Mouse (Mus musculus) inflammation-experienced regulatory T-cells, adult 6 months (primary cell): Measurements from ENCODE around the gene Art1. TPM values are rescaled to one million over a fixed set of nuclear protein-coding genes. Genes with fewer than 3 reads are reported as not detected.
A peak's percentile ranks its signal among the peaks of the same experiment; 100 is the strongest.

Experiments used
- ATAC-seq: one replicate; pipeline ENCODE4 v1.8.0; 2017
- polyA plus RNA-seq, 3 experiments: library from polyadenylated mRNA; unstranded; fragments of 100-300 nt; shearing (Covaris generic); gene quantifications; one replicate each; pipeline ENCODE4 v1.2.1; 2017

Gene Art1
- polyA plus RNA-seq = not detected

DNA sequence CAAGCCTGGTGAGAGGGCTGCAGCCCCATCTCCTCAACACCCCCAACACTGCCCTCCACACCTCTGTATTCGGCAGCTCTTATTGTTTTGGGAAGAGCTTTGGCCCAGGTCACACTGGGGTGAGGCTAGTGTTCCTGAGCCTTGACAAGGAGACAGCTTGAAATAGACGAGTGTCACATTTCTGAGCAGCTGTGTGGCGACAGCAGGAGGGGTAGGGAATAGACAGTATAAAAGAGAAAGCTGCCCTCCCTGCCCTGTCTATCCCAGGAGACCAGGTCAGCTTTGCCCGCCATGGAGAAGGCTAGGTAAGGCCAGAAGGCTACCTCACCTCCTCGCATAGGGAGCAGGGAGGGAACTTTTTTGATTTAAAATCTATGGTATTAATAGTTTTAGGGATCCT is at the start of gene Art1:
Art1 (plus strand) TSS at position 257 of the 400 bp plus-strand sequence.
- ATAC-seq = no peak

DNA sequence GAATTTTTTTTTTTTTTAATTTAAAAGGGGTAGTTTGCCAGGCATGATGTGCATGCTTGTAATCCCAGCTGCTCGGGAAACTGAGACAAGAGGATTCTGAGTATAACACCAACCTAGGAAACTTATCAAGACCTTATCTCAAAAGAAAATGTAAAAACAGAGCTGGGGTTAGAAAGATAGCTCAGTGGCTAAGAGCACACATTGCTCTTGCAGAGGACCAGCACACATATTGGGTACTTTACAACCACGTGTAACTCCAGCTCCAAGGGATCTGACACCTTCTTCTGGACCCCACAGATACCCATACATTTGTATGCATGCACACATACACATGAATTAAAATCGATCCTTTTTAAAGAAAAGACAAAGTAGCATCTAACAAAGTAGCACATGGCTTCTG is 40.2 kb upstream of the Art1 start:
- ATAC-seq = no peak

DNA sequence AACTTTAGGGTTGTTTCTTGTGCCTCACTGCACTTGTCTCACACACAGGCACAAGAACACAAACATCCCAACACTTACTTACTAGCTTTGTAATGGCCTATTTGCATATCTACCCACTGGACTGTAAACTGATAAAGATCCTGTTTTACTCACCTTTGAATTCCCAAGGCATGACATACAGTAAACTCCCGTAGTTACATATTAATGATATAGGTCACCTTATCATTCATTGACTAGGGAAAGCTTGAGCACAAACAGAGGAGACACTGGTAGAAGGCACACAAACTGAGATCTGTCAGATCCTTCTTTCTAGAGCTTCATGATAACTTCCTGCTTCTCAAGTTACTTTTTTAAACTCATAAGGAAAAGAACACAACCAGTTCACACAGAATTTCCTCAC is 39.3 kb upstream of the Art1 start:
- ATAC-seq = no peak

DNA sequence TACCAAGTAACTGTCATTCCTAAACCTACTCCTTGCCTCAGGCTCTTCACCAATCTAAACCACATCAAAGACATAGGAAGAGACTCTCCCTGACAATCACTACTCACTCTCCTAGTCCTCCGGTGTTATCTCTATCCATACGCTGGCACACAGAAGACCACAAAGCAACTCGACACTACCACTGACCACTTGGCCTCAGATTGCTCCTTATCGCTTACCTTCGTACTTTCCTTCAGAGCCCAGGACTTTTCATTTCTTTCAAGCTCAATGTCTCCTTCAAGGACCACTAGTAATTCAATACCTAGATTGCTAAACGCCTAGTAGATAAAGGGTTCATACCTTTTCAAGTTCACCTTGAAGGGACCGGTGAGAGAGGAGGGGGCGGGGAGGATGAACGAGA is 37.7 kb upstream of the Art1 start:
- ATAC-seq = no peak

DNA sequence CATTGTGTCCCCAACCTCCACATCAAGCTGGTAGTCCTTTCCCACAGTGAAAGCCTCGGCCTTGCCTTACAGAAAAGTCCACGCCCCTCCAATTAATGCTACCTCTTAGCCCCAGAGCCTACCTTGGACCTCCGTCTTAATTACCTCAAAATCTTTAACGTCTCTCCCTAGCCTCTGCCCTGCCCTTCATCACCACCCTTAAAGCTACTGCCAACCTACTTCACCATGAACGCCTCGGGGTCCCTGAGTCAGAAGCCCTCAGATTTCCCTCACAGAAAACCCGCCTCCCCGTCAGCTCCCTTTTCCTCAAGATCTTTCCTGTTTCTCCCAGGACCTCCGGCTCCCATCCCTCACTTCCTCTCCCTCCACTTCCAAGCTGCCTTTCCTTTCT is 36.9 kb upstream of the Art1 start:
- no peak for ATAC-seq

DNA sequence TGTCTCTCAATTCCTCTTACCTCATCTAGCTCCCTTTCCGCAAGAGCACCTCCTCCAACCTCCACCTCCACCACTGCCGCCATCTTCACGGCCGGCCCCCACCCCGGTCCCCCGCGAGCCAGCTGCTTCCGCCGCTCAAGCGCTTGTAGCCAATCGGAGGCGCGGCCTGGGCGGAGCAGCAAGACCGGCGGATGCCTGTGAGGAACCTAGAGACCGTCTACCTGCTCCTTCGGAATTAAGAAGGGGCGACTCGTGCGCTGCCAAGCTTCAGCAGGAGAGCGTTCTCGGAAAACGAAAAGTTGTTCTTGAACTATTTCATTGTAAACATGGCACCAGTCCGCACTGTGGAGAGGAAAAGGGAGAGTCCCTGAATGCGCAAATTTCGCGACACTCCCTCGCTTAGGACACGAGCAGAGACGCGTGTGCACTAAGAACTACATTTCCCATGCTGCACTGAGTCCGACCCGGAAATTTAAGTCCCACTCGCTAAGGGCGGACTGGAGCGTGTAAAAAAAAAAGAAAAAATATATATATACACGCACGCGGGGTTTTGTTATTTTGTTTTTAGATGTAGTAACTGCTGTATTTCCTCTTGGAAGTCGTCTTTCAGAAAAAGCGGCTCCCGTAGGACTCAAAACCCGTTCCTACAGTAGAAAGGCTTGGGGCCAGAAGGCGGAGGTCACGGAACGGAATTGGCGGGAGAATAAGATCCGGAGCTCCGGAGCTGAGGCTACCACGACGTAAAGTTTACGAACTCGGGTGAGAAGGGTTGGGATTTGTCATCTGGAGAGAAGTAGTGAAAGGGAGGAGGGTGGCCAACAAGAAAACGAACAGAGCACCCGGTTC is 36.3 kb upstream of the Art1 start, which contains the start of the genes Rnf121, Xndc1 and Xntrpc:
Rnf121 (minus strand) TSS at position 424 of the 846 bp plus-strand sequence.
Xndc1 (plus strand) TSS at position 466 of the 846 bp plus-strand sequence.
Xntrpc (plus strand) TSS at position 668 of the 846 bp plus-strand sequence.
- peak; percentile 97 for ATAC-seq

DNA sequence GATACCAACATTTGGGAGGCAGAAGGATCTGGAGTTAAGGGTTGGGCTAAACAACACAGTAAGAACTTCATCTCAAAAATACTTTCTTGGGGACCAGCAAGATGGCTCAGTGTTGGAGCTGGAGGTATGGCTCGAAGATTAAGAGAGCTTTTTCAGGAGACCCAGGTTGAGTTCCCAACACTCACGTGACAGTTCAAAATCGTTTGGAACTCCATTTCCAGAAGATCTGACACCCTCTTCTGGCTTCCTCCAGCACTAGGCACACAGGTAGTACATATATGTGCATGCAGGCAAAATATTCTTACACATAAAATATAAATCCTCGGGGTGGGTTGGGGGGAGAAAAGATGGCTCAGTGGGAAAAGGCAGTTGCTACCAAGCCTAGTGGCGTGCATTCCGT is 35.2 kb upstream of the Art1 start:
- no peak for ATAC-seq

DNA sequence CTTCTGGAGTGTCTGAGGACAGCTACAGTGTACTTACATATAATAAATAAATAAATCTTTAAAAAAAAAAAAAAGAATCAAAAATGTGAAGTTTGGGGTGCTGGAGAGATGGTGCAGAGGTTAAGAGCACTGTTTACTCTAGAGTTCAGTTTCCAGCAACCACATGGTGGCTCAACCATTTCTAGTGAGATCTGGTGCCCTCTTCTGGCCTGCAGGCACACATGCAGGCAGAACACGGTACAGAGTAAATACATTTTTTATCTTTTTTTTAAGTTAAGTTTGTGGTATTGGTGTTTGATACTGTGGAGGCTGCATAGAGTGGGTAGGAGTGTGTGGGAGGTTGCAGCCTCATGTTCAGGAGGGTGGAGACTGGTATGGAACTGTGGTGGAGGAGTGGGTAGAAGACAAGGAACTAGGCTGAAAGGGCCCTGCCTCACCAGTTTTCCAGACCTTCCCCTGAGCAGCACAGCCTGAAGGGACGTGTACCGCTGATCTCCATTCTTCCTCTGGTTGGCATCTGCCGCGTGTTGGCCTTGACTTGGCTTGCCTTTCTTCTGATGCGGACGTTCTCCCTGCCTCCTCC is 24.7 kb upstream of the Art1 start:
- ATAC-seq = no peak

DNA sequence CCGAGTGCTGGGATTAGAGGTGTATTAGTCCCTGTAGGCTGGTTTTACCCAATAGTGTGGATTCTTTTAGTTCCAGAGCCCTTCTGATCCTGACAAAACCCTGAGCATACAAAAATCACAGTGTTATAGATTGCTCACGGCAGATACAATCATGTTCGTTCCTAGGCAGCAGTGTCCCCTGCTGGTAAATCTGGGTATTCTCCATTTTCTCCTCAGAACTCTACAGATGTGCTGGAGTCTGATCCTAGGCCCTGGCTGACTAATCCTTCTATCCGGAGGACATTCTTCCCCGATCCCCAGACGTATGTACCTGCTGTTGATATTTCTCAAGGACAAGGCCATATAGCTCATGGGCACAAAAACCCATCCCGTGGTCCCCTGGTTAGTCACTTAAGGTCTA is 23.0 kb upstream of the Art1 start:
- ATAC-seq = no peak

DNA sequence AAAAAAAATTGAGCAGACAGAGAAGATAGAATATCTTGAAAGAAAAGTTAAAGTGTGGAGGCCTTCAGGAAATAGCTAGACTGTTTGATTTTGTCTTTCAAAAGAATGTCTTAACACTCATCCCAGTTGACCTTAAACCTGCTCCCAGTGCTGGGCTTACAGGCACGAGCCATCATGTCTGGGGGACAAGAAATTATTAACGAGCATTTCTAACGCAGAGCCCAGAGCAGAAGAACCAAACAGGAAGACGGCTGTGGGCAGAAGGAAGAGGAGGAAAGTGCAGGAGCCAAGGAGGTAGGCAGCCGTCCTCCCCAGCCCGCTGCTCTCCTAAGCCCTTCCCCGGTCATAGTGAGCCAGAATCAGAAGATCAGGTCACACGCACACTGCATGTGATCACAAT is 21.2 kb upstream of the Art1 start:
- ATAC-seq = no peak

DNA sequence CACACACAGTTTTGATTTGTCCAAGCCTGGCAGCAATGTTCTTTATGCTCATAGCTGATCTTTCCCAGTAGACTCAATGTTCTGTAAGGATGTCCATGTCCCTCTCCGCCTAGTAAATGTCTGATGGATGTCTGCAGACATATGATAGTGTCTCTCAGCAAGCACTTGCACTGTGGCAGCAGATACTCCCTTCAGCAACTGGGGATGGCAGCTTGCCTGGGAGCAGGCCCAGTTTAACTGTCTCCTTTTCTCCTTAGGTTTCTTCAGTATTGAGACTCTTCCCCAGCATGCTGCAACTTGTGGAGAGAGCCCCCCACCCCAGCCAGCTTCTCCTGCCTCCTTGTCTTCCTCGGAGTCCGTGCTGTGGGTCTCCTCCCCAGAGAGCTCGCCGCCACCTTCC is 19.8 kb upstream of the Art1 start:
- no peak for ATAC-seq

DNA sequence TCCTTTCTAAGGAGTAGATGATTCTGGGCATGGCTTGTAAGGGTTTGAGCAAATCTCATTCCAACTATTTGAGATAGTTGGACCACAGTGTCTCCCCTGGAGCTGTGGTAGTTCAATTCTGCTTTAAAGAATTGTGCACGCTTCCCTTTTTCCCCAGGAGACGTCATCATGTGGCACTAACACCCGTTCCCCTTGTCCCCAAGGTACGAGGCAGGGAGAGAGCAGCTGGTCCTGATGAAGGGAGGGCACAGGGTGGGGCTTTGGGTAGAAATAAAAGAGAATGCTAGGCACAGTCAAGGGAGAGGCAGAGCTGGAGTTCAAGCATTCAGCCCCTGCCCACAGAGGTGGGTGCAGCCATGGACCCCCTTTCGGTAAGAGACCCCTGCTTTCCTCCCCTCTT is 18.7 kb upstream of the Art1 start, which contains the start of gene Trpc2:
Trpc2 (plus strand) TSS at position 301 of the 400 bp plus-strand sequence.
- ATAC-seq = no peak

DNA sequence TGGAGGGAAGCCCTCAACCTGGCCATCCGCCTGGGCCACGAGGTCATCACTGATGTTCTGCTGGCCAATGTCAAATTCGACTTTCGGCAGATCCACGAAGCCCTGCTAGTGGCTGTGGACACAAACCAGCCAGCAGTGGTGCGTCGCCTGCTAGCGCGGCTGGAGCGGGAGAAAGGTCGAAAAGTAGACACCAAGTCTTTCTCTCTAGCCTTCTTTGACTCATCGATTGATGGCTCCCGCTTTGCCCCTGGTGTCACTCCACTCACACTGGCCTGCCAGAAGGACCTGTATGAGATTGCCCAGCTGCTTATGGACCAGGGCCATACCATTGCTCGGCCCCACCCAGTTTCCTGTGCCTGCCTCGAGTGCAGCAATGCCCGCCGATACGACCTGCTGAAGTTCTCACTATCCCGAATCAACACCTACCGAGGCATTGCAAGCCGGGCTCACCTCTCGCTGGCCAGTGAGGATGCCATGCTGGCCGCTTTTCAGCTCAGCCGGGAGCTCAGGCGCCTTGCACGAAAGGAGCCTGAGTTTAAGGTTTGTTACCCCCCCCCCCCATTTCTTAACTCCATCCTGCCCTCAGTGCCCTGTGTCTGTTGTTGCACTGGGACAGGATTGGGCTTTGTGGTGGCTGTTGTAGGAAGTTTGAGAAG is 17.4 kb upstream of the Art1 start:
- ATAC-seq = no peak

DNA sequence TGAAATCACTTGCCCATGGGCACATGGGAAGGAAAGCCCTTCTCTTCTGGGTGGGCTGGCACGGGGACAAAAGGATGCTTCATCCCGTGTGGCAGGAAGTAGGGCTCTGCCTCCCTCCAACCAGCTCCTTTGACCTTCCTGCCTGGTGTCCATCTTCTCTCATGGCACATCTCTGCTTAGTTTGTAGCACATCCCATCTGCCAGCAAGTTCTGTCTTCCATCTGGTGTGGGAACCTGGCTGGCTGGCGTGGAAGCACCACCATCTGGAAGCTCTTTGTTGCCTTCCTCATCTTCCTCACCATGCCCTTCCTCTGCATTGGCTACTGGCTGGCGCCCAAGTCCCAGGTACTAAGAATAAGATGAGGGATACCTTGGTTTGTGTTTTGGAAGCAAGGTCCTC is 14.2 kb upstream of the Art1 start:
- no peak for ATAC-seq

DNA sequence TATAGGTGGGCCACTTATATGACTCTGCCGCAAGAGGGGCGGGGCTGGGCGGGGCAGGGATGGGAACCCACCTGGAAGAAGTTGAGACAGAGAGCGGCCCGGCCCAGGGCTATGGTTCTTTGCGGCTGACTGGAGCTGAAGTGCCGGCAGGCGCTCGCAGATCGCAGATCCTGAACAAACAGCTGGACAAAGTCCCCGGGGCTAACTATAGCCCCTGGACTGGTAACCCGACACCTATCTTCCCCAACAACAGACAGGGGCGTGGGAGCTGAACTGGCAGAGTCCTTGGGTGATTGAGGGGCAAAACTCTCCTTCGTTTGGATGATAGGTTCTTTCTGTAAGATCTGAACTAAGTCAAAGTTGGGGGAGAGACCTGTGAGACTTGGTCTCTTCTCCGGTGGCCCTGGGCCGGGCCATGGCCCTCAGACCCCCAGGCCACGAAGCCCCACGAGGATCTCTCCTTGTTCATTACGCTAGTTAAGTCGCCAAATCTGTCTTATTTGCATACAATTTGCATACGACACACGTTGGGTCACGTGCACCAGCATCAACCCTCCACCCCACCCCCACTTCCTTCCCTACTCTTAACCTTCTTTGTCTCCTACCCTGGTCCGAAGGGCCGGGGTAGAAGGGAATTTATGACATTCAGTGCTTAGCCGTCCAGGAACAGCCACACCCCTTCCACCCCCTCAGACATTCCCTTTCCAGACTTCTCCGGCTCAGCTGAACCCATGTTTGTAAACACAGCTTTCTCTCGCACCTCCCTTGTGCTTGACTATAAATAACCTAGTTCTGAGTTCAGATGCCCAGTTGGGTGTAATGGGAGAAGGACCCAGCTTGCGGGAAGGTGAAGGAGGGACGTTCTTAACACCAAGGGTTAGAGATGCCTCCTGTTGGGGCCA is 1.5 kb upstream of the Art1 start:
- peak; percentile 91 for ATAC-seq

DNA sequence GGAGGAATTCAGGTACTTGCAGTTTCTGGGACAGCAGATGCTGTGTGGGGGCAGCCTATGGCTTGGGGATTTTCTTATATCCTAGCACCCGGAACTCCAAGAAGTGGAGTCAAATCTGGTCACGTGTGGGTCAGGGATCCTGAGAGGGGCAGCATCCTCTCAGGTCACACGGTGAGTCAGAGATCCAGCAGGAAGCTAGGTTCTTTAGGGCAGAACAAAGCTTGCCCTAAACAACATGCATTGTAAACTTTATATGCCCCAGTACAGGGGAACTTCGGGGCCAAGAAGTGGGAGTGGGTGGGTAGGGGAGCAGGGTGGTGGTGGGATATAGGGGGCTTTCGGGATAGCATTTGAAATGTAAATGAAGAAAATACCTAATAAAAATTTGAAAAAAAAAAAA is 675 bp upstream of the Art1 start:
- no peak for ATAC-seq

DNA sequence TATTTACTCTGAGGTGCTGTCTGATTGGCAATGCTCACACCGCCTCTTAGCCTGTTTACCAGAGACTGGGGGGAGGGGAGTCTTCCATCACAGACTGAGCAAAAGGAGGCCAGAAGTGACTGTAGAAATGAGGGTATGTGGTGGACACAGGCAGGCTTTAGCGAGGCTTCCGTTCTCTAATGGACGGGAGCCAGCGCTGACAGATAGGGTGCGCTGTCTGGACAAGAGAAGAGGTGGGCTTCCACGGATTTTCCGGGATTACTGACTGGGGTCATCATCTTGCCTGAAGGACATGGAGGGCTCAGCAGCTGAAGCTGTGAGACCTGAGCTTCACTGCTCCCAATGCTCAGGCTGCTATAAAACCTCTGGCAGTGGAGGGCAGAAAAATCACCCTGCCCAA is 698 bp downstream of the Art1 start:
- ATAC-seq = no peak

DNA sequence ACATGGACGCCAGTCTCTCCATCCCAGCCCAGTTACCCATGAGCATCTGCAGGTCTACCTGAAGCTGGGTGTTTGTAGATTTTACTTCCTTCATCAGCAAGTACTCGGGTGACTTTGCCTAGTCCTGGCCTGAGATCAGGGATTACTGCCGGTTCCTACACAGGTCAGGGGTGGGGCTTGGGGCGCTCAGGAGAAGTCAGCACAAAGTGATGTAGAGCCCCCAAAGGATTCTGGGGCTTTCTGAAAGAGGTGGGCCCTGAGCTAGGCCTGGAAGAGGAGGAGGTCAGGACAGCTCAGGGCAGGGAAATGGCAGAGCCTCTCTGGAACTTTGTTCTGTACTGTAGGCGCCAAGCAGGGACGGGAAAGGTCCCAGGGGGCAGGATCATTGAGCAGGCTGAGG is 1.2 kb downstream of the Art1 start:
- no peak for ATAC-seq

DNA sequence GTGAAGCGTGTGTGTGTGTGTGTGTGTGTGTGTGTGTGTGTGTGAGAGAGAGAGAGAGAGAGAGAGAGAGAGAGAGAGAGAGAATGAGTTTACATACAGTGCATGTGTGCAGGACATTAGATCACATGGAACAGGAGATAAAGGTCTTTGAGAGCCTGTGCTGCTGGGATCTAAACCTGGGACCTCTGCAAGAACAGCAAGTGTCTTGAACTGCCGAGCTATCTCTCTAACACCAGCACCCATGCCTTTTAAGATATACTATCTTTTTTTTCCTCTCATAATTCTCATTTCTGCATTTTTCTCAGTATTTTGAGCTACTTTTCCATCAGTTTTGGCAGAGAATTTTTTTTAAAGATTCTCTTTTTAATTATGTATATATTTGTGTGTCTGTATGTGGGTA is 2.0 kb downstream of the Art1 start:
- ATAC-seq = no peak

DNA sequence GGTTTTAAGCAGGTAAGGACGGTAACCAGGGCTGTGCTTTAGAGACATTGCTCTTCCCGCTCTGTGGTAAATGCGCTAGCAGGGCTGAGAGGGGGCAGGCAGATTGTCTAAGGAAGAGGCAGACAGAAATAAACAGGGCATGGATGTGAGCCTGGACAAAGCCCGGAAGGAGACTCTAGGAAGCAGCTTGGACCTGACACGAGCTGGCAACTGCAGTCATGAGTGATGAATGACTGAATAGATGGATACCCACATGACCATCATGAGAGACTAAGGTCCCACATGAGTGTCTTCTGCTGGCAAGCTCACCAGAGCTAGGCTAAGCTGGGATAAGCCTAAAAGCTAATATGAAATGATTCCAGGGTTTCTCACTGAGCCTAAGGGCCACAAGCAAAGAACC is 2.6 kb downstream of the Art1 start:
- no peak for ATAC-seq

DNA sequence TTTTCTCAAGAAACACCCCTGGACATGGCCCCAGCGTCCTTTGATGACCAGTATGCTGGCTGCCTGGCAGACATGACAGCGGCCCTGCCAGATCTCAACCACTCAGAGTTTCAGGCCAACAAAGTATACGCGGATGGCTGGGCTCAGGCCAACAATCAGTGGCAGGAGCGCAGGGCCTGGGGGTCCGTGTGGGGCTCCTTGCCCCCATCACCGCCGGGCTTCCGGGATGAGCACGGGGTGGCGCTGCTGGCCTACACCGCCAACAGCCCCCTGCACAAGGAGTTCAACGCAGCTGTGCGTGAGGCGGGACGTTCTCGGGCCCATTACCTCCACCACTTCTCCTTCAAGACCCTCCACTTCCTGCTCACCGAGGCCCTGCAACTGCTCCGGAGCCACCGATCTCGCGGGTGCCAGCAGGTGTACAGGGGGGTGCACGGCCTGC is 5.2 kb downstream of the Art1 start:
- no peak for ATAC-seq

DNA sequence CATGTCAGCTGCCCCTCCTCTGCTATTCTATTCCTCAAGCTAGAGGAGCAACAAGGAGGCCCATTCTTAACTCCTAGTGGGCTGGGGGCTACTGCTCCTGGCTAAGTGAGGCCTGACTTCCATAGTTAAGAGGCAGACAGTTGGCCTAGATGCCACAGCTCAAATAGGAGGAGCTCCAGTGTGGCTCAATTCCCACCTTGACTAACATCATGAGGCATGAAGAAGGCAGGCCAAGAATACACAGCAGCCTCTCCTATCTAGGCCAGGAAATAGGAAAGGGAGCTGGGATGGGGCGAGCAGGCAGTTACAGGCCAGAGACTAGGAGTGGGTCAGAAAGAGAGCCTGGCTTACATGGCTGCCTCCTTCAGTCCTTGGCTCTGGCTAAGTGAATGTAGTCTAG is 6.7 kb downstream of the Art1 start:
- no peak for ATAC-seq

DNA sequence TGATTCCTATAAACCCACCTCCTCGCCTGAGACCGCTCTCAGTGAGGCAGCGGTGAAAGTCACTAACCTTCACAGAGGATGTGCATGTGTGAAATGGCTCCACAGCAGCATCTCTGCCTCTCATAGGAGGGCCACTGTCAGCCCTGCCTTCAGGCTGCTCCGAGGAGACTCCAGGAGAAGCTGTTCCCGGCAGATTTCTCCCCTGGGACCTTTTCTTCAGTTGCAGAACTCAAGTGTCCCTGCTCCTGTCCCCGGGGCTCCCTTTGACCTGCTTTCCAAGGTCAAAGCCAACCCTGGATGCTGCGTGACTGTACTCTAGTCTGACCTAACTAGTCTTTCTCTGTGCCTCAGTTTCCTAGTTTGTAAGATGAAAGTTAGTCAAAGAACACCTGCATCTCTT is 7.6 kb downstream of the Art1 start, which contains the start of gene Art5:
Art5 (minus strand) TSS at position 319 of the 400 bp plus-strand sequence.
- ATAC-seq = no peak
